Mouse (Mus musculus): ENCODE results near the gene Fam129b.

DNA sequence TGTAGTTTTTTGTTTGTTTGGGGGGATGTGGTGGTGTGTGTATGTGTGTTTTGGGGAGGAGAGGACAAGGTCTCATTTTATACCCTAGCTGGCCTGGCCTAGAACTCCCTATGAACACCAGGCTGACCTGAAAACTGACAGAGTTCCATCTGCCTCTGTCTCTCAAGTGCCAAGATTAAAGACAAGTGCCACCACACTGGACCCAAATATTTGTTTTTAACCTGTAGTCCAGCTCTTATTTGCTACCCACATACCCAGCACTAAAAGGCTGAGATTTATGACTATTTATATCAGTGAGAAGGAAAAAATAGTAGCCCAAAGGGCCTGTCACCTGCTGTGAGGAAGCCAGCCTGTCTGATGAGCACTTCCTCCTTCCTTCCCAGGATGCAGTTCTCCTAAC is 40.3 kb upstream of the Fam129b start:
- TF ChIP-seq POLR2A (IDR thresholded peaks at IDR 0.05; ENCODE audit: borderline replicate concordance, extremely low read depth, insufficient read depth, insufficient read length, poor library complexity, severe bottlenecking) (no peak), CTCF (IDR thresholded peaks at IDR 0.05; ENCODE audit: borderline replicate concordance, extremely low read depth, insufficient read depth, insufficient read length) (no peak)
